Mouse (Mus musculus) spleen, postnatal 4 days (tissue): ENCODE measurements around the gene Gpx8.

ENCODE experiments used
- DNase-seq, 2 experiments: peaks; one replicate each; pipeline ENCODE4 v3.0.0; 2022; ENCODE audit warnings: low spot score in 2 of 2

Gene Gpx8

DNA sequence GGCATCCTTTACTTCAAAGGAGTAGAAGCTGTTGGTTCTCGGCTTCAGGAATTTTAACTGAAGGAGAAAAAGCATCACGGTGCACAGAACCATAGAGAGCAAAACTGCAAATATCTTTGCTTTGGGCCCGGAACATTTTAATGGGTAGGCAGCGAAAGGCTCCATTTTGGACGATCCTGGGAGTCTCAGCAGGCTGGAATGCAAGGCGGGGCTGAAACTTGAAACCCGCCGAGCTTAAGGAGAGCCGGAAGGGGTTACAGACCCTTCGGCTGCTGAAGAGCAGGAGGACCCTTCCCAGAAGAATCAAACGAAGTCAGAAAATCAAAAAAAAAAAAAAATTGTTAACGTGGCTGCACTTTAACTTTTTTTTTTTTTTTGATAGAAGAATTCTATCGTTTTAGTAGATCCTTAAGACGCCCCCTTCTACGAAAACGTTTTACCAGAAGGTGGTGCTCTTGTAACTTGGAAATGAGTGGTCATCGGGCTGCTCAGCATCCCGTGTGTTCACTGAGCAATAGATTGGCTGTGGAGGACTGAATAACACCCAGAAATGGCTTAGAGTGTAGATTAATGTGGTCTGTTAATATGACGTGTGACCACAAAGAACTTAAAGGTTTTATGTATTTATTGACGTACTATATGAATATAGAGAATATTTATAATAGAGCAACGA is at the start of gene Gpx8:
Gene Gpx8 (minus strand): TSS at position 200 of the 673 bp plus-strand sequence.
- no peak for DNase-seq

DNA sequence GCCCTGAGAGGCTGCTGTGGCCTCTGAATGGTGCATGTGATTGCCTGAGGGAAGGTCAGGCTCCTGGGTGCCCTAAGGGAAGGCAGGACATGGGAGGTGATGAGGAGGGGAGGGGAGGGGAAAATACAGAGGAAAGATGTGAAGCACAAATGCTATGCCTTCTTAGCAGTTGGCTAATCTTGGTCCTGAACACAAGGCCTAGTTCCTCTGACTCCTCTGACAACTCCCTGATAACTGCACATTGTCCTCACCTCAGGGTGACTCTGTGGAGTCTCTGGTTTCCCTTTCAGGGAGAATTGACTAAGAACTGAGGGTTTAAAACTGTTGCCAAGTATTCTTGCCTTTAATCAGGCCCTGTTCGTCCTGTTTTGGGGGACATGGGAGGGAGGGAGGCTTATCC is 48.4 kb upstream of the Gpx8 start:
- DNase-seq: peak in 1 of 2 experiments; percentile 55

DNA sequence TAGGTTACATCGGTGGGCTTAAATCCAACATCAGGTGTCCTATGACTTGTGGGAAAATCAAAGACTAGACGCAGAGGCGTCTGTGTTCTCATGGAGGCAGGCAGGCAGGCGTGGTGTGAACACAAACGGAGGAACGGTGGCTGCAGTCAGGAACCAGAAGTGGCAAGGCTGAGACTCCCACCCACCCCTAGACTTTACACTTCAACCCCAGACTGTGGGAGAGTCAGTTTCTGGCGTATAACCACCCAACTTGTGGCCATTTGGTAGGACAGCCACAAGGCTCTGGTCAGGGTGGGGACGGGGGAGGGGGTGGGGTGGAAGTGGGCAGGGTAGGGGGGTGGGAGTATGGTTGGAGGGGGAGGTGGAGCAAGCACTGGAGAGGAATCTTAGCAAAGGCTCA is 44.3 kb upstream of the Gpx8 start:
- no peak for DNase-seq

DNA sequence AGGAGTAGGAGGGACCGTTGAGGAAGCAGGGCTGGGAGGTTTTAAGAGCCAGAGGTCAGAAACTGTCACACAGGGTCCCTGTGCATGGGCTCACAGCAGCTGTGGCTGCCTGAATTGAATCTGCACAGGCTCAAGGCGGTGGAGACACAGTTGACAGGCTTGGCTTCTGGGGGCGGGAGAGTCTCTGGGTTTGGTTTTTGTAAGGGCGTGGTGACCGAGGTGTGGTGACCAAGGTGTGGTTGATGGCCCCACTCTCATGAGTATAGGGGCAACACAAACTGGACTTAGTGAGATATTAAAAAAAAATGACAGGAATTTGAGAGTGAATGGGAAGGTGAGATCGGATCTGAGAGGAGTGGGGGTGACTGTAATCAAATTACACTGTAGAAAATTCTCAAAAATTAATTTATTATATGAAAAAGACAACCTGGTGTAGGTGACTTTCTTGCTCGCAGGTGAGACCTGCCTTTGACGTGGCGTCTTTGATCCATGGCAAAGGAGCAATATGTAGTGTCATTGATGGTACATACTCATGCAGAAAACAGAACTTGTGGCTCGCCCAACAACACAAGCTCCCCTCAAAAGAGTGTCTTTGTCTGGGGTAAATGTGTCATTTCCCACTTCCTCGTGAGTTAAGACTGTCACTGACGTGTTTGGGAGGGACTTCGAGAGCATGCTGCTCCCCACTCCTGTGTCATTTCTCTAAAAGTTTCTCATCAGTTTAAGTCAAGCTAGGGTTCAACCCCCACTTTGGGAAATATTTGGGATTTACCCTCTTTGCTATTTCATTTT is 41.2 kb upstream of the Gpx8 start:
- DNase-seq: no peak

DNA sequence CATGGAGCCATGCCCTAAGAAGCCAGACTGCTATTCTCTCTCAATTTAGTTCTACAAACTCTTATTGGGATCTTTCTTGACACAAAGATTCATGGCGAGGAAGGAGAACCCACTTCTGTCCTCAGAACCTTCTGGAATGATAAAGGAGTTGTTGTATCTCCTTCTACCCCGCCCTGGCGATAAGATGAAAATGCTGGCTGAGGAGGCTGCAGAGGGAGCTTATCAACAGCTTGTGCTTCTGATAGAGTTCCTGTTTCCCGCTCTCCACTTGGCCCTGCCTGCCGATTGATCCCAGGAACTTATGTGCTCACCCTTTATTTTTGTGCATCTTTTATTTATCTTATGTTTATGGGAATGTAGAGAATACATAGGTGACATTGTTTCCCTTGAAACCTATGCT is 38.5 kb upstream of the Gpx8 start:
- no peak for DNase-seq

DNA sequence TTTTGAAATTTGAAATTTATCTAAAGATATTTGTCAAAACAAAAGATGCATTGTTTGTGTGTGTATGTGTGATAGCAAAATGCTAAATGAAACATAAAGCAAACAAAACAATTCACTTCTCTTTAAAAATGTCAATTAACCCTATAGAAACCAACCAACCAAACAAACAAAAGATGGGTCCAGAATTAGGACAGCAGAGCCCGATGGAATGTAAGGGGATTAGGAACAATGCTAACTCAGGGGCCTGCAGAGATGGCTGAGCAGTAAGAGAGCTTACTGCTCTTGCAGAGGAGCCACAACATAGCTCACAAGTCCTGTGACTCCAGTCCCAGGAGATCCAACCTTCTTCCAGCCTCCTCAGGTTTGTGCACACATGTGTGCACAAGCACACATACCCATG is 35.9 kb upstream of the Gpx8 start:
- no peak for DNase-seq

DNA sequence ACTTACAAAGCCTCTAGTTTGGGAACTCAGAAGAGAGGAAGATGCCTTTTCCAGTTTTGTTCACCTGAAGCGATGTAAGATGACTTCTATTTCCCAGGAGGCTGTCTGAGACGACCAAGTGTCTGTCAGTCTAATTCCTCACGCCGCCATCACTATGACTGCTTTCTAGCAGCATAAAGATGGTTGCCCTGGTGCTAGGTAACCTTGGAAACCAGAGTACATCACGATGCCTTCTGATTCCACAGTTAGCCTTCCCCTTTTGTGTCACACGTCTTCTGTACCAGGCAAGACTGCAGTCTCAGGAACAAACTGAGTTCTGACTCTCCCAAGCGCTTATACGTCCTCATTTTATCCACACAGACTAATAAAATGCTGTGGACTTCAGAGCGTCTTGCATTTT is 32.8 kb upstream of the Gpx8 start:
- DNase-seq: no peak

DNA sequence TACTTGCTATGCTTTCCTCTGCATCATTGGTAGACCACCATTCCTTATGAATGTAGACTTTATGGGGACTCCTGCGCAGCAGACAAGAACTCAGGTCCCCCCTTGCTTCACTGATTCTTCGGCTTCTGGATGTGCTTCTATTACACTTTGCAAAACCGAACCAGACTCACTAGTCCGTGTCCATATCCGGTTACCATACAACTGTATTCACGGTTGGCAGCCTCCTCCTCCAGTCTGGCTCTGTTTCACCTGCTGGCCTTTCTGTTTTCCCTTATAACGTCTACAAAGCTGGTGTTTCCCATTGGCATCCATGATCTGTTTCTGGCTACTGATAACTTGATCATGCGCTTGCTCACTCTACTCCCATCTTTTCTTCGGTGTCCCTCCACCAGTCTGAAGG is 18.3 kb upstream of the Gpx8 start:
- no peak for DNase-seq

DNA sequence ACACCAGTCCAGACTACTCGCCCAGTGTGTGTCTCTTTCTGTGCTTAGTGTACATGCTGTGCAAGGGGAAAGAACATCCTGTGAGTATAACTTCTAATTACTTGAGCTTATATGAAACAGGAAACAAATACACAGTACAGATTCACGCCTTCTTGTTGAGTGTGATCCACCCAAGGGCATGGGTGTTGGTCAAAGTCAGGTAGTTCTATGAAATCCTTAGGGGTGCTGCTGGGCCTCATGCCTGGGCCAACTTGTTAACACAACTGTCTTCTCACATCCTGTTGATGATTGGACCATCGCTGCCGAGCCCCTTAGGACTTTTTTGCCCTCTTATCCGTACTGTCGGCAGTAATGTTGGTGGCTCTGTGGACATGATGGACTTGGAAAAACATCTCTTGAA is 15.5 kb upstream of the Gpx8 start:
- DNase-seq: no peak

DNA sequence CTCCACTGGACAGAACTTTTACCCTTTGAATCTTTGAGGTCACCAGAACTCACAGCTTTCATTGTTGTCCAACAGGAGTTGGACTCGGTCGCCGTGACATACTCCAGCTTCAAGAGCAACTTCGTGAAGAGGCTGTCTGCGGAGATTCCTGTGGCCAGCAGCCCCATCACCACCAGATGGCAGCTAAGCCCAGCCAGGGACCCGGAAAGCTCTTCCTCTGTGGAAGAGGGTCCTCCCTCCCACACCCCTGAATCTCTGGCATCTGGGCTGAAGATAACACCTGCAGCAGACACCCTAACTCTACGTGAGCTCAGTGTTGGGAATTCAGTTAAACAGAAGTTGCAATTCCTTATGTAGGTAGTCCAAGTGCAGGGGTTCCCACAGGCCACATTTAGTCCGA is 9.6 kb upstream of the Gpx8 start:
- no peak for DNase-seq

DNA sequence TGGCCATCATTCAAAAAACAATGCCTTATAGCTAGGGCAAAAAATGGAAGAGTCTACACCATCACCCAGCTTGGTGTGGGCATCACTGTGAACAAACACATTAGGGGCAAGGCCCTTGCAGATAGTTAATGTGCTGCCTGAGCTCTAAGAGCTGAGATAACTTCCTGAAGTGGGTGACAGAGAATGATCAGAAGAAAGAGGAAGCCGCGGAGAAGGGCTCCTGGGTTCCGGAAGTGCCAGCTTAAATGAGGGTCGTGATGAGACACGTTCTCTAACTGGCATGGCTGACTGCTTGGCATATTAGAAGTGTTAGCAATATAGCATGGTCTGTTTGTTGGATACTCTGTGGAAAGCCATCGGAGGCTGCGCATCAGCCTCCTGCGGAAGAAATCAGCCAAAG is 8.0 kb upstream of the Gpx8 start:
- no peak for DNase-seq

DNA sequence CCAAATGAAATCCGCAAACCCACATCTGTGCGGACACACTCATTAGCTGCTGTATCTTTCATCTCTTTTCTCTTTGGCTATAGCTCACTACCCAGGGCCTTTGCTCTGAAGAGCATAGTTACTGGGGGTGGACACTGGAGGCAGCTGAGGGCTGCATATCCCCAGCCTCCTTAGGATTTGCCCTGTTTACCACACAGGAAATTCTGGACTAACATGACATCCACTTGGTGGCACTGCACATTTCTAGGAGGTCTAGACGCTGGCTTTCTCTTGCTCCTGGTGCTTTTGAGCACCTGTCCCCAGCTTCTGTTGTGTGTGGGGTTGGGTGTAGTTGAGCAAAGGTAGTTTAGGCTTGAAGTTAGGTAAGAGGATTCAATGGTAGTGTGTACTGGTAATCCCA is 1.4 kb upstream of the Gpx8 start:
- DNase-seq: no peak

DNA sequence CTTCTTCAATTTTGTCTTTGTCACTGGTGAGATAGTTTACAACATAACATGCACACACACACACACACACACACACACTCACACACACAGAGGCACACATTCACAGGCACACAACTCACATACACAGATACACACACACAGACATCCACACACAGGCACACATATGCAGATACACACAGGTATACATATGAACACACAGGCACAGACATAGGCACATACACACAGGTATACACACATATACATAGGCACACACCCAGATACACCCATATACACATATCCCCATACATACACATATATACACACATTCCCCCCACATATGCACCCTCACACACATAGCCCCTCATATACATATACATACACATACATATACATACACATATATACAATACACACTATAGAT is 808 bp upstream of the Gpx8 start:
- DNase-seq: no peak

DNA sequence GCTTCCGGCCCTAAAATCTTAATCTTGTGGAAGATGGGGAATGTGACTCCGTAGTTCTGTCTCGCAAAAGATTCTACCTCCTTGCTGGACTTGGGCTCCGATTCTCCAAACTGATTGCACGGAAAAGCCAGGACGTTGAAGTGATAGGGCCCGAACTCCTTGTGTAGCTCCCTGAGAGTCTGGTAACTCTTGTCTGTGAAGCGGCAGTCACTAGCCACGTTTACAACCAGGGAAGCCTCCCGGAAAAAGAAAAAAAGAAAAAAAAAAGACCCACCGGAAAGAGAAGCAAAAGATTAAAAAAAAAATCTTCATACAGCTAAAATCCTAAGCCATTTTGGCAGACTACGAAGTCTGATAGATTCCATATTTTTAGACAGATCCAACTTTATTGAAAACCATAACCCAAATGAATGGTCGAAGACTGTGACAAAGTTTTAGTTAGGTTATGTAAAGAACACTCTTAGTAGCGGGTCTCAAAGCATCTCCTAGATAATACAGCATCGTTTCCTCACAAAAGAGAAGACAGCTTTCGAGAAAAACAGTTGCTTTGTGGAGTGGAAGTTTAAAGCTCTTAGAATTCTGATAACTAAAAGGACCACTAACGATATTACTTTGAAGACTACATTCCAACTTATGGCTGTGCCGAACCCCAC is 626 bp downstream of the Gpx8 start:
- DNase-seq: no peak

DNA sequence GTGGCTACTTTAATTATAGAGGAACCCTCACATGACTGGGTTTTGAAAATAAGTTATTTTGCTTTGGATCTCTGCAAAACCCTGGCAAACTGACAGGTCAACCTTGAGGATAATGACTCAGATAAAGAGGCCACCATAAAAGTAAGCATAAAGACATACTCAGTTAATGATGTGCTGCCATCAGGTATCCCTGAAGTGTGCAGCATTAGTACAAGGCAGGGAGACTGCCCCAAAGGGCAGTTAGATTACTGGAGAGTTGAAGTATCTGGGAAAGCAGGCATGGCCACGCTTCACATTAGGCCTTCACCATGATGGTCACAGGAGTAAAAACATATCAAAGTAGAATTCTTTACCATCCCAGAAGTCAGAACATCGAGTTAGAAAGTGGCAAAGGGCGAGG is 1.3 kb downstream of the Gpx8 start:
- no peak for DNase-seq

DNA sequence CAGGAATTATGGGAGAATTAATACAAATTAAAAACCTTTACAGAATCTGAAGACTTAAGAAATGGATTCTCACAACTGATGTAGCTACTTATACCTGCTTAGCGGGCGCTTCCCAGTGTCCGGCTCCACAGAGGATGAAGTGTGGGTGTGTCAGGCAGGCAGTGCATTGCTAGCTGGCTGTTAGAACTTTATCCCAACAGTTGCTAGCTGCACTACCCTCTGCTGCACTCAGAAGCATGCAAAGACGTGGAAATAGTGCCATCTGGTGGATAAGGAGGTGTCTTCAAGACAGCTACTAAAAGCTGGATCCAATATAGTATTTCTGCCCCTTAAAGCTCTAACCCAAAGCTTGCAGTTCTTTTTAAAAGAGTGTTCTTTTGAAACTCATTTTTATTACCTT is 10.4 kb downstream of the Gpx8 start:
- peak; percentile 59 to 74 for DNase-seq

DNA sequence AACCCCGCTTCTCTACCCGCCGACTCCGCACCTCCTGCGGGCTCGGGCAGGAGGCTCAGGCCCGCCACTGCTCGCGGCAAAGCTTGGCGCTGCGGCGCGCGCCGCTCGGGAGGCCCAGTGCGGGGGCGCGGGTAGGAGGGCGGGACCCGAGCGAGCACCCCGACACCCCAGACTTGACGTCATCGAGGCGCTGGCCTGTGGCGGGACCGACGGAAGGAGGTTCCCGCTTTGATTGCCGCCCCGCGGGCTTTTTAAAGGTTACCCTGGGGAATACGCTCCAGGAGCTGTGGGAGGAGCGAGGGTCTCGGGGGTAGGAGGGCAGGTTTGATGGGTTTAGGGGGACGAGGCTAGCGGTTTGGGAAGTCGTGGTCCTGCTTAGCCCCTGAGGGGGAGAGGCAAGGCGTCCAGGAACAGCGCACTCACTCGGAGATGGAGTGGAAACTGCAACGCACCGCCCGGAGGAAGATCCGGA is 11.2 kb downstream of the Gpx8 start, which contains the start of gene Cdc20b:
Gene Cdc20b (plus strand): TSS at position 162 of the 472 bp plus-strand sequence.
- DNase-seq: peak; percentile 46 to 75

DNA sequence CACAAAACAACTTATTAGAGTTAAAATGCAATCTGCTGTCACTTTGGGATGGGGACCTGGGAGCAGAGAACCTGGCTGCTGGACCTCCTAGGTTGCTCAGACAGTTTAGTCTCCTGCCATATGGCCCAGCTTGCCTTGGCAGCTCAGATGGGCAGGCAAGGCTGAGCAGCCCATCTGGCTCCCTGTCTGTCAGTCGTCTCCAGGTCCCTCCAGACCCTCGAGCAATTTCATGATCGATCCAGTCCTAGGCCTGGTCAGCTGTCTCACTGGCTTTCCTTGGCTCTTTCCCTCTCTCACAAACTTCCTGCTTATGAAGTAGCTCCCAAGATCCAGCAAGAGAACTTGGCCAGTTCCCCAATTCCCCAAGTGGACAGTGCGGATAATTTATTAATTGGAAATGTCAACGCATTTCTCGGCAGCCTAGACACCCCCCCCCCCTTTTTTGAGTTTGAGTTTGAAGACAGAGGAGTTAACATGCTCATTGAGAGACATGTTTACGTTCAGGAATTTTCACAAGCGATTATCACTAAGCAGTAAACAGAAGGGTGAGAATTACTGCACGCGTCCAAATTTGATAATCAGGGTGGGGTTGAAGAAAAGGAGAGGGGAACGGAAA is 11.8 kb downstream of the Gpx8 start:
- DNase-seq: no peak

DNA sequence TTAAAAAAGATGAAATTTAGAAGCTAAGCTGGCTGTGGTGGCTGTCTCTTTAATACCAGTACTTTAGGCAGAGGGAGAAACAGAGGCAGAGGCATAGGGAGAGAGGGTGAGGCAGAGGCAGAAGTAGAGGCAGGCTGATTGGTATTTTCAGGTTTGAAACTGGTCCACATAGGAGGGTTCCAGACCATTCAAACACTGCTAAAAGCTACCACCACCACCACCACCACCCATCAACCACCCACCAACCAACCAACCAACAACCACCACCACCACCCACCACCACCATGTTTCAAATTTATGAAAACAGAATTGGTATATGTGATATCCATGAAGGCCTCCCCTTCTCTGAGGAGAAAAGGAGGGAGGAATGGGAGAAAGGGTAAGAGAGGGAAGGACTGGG is 13.4 kb downstream of the Gpx8 start:
- no peak for DNase-seq

DNA sequence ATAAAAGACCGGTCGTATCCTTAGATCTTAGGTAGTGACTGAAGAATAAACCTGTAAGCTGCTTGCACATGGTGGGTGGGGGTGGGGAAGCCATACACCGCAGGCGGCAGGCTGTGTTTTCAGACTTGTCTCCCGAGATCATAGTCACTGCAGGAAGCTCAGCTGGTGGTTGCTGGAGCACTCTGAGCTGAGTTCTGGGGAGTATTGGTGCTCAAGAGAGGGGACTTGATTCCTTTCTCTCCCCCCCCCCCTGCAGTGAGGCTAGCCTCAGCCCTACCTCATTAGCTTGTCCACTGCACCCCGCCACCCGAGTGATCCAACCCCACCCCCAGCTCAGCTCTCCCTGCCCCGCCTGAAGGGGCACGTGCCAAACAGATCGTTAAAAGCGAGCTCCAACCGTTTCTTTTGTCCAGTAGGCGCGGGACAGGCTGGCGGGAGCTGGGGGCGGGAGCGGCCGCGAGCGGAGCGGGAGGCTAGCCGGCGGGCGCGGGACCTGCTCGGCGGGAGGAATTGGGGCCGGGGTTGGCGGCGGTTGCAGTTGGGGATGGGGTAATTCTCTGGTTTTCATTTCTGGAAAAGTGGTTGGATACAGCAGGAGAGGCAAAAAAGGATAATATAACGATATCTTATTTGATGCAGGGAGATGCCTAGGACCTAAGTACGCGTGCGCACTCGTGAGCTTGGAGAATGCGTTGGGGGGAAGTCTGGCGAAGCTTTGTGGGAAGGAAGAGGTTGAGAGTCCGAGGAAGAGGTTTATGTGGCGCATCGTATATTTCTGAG is 14.2 kb downstream of the Gpx8 start:
- no peak for DNase-seq

DNA sequence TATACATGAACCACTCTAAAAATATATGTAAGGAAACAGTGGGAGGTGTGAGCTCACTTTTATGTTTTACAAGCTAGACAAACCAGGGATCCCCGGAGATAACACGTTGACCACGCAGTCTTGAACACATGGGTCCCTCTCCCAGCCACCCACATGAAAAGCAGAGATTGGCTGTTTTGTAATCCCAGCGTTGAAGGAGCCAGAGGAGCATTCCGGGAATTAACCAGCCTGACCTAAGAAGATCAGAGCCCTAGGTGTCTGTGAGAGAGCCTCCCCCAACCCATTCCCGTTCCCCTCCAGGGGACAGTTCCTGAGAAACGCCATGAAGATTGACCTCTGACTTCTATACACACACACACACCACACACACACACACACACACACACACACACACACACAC is 14.9 kb downstream of the Gpx8 start:
- DNase-seq: no peak
